Mouse (Mus musculus) G1E (cell line): ENCODE results near the gene Zfp850. TPM values are rescaled to one million over a fixed set of nuclear protein-coding genes. Genes with fewer than 3 reads are reported as not detected.

Experiments used
- ATAC-seq: 2 replicates; pipeline ENCODE4 v1.8.0; 2016; ENCODE audit warnings: mild to moderate bottlenecking; ENCODE audit not compliant: insufficient number of reproducible peaks, poor library complexity, low FRiP score, severe bottlenecking; ENCODE audit errors: extremely low read depth
- DNase-seq: peaks from one replicate; pipeline ENCODE4 v3.0.0; 2012; ENCODE audit warnings: low spot score
- H3K27me3 ChIP-seq: 2 replicates; pipeline ENCODE4 v1.6.1; 2012; ENCODE audit warnings: mild to moderate bottlenecking, low read length, inconsistent platforms; ENCODE audit not compliant: insufficient read depth
- H3K36me3 ChIP-seq: replicated peaks from 2 replicates; pipeline ENCODE3; 2012; ENCODE audit warnings: mild to moderate bottlenecking, inconsistent platforms
- H3K4me1 ChIP-seq: 2 replicates; pipeline ENCODE4 v1.6.1; 2012; ENCODE audit warnings: low read depth, low read length, inconsistent platforms, mixed read lengths; ENCODE audit not compliant: insufficient read depth
- H3K4me3 ChIP-seq: 2 replicates; pipeline ENCODE4 v1.5.1; 2012; ENCODE audit warnings: low read depth, mild to moderate bottlenecking, inconsistent platforms, low read length, moderate library complexity, mixed read lengths
- H3K9me3 ChIP-seq: replicated peaks from 2 replicates; pipeline ENCODE4 v1.6.1; 2012; ENCODE audit warnings: inconsistent platforms
- CTCF ChIP-seq: IDR thresholded peaks from 2 replicates; pipeline ENCODE4 v1.5.1; 2012; ENCODE audit warnings: low read depth, low read length, inconsistent platforms, mixed read lengths
- GATA1 ChIP-seq: IDR thresholded peaks from 2 replicates; pipeline ENCODE4 v1.6.1; 2012; ENCODE audit warnings: borderline replicate concordance, low read length, inconsistent platforms, mixed read lengths
- GATA2 ChIP-seq: IDR thresholded peaks from 2 replicates; pipeline ENCODE4 v1.6.1; 2012; ENCODE audit warnings: low read depth, low read length, inconsistent platforms, borderline replicate concordance
- POLR2AphosphoS5 ChIP-seq: IDR thresholded peaks from 2 replicates; pipeline ENCODE4 v1.6.1; 2012; ENCODE audit warnings: low read depth, low read length, inconsistent platforms; ENCODE audit not compliant: insufficient replicate concordance
- TAL1 ChIP-seq: conservative IDR thresholded peaks from 2 replicates; pipeline ENCODE4 v1.6.1; 2012; ENCODE audit warnings: low read depth, low read length, inconsistent platforms, mixed read lengths
- polyA plus RNA-seq: library from polyadenylated mRNA; stranded (reverse); fragments of >175 nt; gene quantifications from 2 replicates; pipeline ENCODE4 v1.2.3, GENCODE M21; 2012
- total RNA-seq, 2 experiments: library from RNA; stranded (forward) in 1 of 2; stranded (reverse) in 1 of 2; fragments of 200-1000 nt in 1 of 2; fragments of >200 nt in 1 of 2; fragmentation: Nextera tagmentation in 1 of 2; gene quantifications; 2 replicates each; pipeline ENCODE4 v1.2.3; 2014 to 2017

Gene Zfp850
- total RNA-seq (2014; fragmentation: Nextera tagmentation): 12.1 and 20.9 TPM in 2 replicates
- total RNA-seq (2017): 11.7 and 12.5 TPM in 2 replicates
- polyA plus RNA-seq: 0.26 and 0.35 TPM in 2 replicates

- H3K4me1 ChIP-seq: peaks cover 15% of the 10 kb centered on the region
- TF ChIP-seq TAL1 (no peak), CTCF (no peak), POLR2AphosphoS5 (no peak), GATA2 (no peak), GATA1 (no peak)
- peak; percentile 85 for DNase-seq
- H3K9me3 ChIP-seq: no peaks in the 10 kb centered on the region
- H3K36me3 ChIP-seq: peaks cover 31% of the 10 kb centered on the region
- peak within 1 kb of the TSS; percentile 84 for H3K4me3 ChIP-seq
- H3K27me3 ChIP-seq: peaks cover 4% of the 10 kb centered on the region; the same call in 1 of the 2 replicates
- ATAC-seq: peak; percentile 87
Measured at GRCm38 (mm10) chr7:28013549-28014444, at the start of gene Zfp850. Zfp850 (minus strand) TSS chr7:28014115.

DNA sequence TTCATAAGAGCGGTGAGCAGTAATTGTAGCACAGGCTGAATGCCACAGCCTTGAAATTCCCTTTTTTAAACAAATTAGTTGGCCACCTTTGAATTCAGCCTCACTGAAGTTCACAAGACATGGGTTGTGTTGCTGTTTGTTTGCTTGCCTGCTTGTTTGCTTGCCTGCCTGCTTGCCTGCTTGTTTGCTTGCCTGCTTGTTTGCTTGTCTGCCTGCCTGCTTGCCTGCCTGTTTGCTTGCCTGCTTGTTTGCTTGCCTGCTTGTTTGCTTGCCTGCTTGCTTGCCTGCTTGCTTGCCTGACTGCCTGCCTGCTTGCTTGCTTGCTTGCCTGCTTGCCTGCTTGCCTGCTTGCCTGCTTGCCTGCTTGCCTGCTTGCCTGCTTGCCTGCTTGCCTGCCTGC lies 46.1 kb upstream of the Zfp850 start:
- TF ChIP-seq TAL1 (no peak), GATA2 (no peak), POLR2AphosphoS5 (no peak), CTCF (no peak), GATA1 (no peak)
- no peaks in the 10 kb centered on the region for H3K4me1 ChIP-seq
- H3K4me3 ChIP-seq: no peak overlapping the region
- DNase-seq (no peak), ATAC-seq (no peak)
- H3K36me3 ChIP-seq: no peaks in the 10 kb centered on the region
- H3K27me3 ChIP-seq: peaks cover 15% of the 10 kb centered on the region
- peaks cover 4% of the 10 kb centered on the region for H3K9me3 ChIP-seq

DNA sequence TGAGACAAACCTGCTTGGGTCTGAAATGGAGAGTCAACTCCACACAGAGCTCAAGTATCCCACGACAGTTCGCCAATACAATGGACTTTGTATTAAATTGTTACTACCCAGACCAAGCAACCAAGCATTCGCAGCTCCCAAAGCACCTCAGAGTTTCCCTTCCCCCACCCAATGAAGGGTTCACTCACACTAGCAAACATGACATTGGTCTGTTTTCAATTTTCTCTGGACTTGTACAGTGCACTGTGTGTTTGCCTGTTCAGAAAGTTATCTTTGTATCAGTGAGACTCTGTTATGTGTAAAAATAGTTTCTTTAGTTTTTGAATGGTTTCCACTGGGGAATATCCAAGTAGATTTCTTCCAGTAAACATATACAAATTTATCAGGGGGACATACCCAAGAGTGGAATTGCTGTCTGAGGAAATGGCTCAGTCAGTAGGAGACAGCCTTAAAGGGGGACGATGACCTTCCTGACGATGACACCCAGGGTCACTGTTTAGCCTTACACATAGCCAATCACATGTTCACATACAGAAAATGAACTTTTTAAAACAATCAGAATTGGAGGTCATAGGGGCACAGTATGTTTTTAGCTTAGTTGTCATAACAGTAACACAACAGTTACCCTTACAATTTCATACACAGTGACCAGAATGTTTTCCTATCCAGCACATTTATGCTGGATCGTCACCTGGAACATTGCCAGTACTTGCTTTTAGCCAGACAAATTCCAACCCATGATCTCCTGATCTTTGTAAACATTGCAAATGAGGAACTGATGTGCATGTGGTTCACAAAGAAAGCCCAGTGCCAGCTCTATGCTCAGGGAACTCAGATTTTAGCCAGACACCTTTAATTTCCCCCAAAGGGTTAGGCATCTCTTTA lies 39.4 kb upstream of the Zfp850 start:
- TF ChIP-seq GATA2: no peak
- no peak for TF ChIP-seq GATA1
- no peak for TF ChIP-seq TAL1
- TF ChIP-seq CTCF: no peak
- no peak for TF ChIP-seq POLR2AphosphoS5
- ATAC-seq (no peak), DNase-seq (no peak)
- H3K36me3 ChIP-seq: peaks cover 8% of the 10 kb centered on the region
- no peak overlapping the region for H3K4me3 ChIP-seq
- peaks cover 14% of the 10 kb centered on the region for H3K27me3 ChIP-seq
- peaks cover 14% of the 10 kb centered on the region for H3K4me1 ChIP-seq
- no peaks in the 10 kb centered on the region for H3K9me3 ChIP-seq

GRCm38 (mm10) chr7:28050584-28050983 lies 36.7 kb upstream of the Zfp850 start:
- no peaks in the 10 kb centered on the region for H3K9me3 ChIP-seq
- H3K4me1 ChIP-seq: peaks cover 35% of the 10 kb centered on the region
- H3K36me3 ChIP-seq: peaks cover 35% of the 10 kb centered on the region
- ATAC-seq (no peak), DNase-seq (peak; percentile 5)
- peaks cover 10% of the 10 kb centered on the region for H3K27me3 ChIP-seq
- H3K4me3 ChIP-seq: no peak overlapping the region; the same call in 1 of the 2 replicates
- TF ChIP-seq CTCF (no peak), TAL1 (no peak), POLR2AphosphoS5 (no peak), GATA1 (no peak), GATA2 (no peak)

- peak; percentile 96 for DNase-seq
- Histone ChIP-seq H3K9me3 (no peaks in the 10 kb centered on the region), H3K27me3 (peaks cover 7% of the 10 kb centered on the region; the same call in 1 of the 2 replicates), H3K36me3 (peaks cover 44% of the 10 kb centered on the region), H3K4me1 (peaks cover 41% of the 10 kb centered on the region), H3K4me3 (peak within 1 kb of the TSS; percentile 80)
- TF ChIP-seq CTCF: 0 out of 2 replicates have a peak, but pooled peaks have one; percentile 22
- no peak for TF ChIP-seq POLR2AphosphoS5
- no peak for TF ChIP-seq GATA2
- no peak for TF ChIP-seq GATA1
- peak; percentile 96 for ATAC-seq
Measured at GRCm38 (mm10) chr7:28049476-28050409, 35.8 kb upstream of the Zfp850 start, which contains the start of gene Psmc4. Psmc4 (minus strand) TSS chr7:28050101.
